Mouse (Mus musculus) midbrain, embryonic 16.5 days (tissue): ENCODE data around the gene Gm10260. TPM values are rescaled to one million over a fixed set of nuclear protein-coding genes. Genes with fewer than 3 reads are reported as not detected.

Experiments
- ATAC-seq: fragments of 200-750 bp; cut with Nextera tagmentation; 2 replicates; pipeline ENCODE4 v1.8.0; 2017; ENCODE audit warnings: moderate TSS enrichment
- H3K27ac ChIP-seq: fragments of 300-500 bp; sonication (generic); 2 replicates; pipeline ENCODE4 v1.5.1; 2014; ENCODE audit warnings: mild to moderate bottlenecking, low read length, mixed read lengths
- H3K27me3 ChIP-seq: fragments of 300-500 bp; sonication (generic); 2 replicates; pipeline ENCODE4 v1.6.1; 2014; ENCODE audit warnings: low read depth, low read length, mixed read lengths; ENCODE audit not compliant: control insufficient read depth, insufficient read depth
- H3K36me3 ChIP-seq: fragments of 300-500 bp; sonication (generic); 2 replicates; pipeline ENCODE4 v1.6.1; 2014; ENCODE audit warnings: mild to moderate bottlenecking, low read length, moderate library complexity, mixed read lengths; ENCODE audit not compliant: control insufficient read depth, insufficient read depth
- H3K4me1 ChIP-seq: fragments of 300-500 bp; sonication (generic); 2 replicates; pipeline ENCODE4 v1.6.1; 2014; ENCODE audit warnings: mild to moderate bottlenecking, low read length, mixed read lengths; ENCODE audit not compliant: control insufficient read depth, insufficient read depth
- H3K4me2 ChIP-seq: fragments of 300-500 bp; sonication (generic); 2 replicates; pipeline ENCODE4 v1.6.1; 2014; ENCODE audit warnings: mild to moderate bottlenecking, low read length, mixed read lengths
- H3K4me3 ChIP-seq: fragments of 300-500 bp; sonication (generic); 2 replicates; pipeline ENCODE4 v1.5.1; 2014; ENCODE audit warnings: low read depth, mild to moderate bottlenecking, low read length, moderate library complexity, mixed read lengths
- H3K9ac ChIP-seq: fragments of 300-500 bp; sonication (generic); 2 replicates; pipeline ENCODE4 v1.6.1; 2014; ENCODE audit warnings: low read depth, low read length, mixed read lengths
- H3K9me3 ChIP-seq: fragments of 300-500 bp; sonication (generic); replicated peaks from 2 replicates; pipeline ENCODE4 v1.6.1; 2014; ENCODE audit warnings: mild to moderate bottlenecking, low read length, mixed read lengths; ENCODE audit not compliant: control insufficient read depth, poor library complexity, severe bottlenecking
- WGBS: fragments of 180-500 bp; shearing (Covaris S2); extraction: QIAGEN DNeasy Blood & Tissue Kit; methylation state at CpG from one replicate; pipeline ENCODE4 v1.1.7; 2014; 5-methylcytosine and 5-hydroxymethylcytosine counted together
- polyA plus RNA-seq: library from polyadenylated mRNA; unstranded; fragments of >200 nt; fragmentation: Nextera tagmentation; extraction: Ambion mirVana; gene quantifications from 2 replicates; pipeline ENCODE4 v1.2.1, GENCODE M21; 2015

Gene Gm10260
- polyA plus RNA-seq: 3.6 and 4.0 TPM in 2 replicates

GRCm38 (mm10) chr13:97760532-97760931 lies at the start of gene Gm10260:
Gene Gm10260 (minus strand): TSS chr13:97760632.
- no peaks in the 10 kb centered on the region for H3K27me3 ChIP-seq
- no peaks in the 10 kb centered on the region for H3K36me3 ChIP-seq
- ATAC-seq: no peak
- peaks cover 9% of the 10 kb centered on the region for H3K4me1 ChIP-seq
- H3K9me3 ChIP-seq: no peaks in the 10 kb centered on the region
- no peak within 1 kb of the TSS for H3K4me3 ChIP-seq
- 96% methylated on average over 10 of the region's 11 CpGs for WGBS
- no peak within 1 kb of the TSS for H3K9ac ChIP-seq
- no peak within 1 kb of the TSS for H3K4me2 ChIP-seq
- no peak within 1 kb of the TSS for H3K27ac ChIP-seq

DNA sequence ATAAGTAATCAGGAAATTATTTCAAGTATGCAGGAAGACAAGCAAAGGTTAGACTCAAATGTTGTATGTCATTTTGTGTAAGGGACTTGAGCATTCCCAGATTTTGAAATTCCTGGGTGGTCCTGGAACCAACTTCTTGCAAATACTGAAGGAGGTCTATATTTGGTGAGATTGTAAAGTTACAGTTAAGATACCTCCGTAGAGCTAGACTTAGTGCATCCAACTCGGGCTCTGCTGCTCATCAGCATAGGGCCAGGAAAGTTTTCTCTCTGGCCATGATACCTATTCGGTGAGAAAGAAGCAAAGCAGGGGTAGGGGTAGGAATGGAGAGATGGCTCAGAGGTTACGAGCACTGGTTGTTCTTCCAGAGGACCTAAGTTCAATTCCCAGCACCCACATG lies 49.4 kb upstream of the Gm10260 start:
- Histone ChIP-seq H3K9ac (no peak overlapping the region), H3K9me3 (no peaks in the 10 kb centered on the region), H3K4me3 (no peak overlapping the region), H3K36me3 (no peaks in the 10 kb centered on the region), H3K27ac (no peak overlapping the region), H3K27me3 (no peaks in the 10 kb centered on the region), H3K4me2 (no peak overlapping the region), H3K4me1 (no peaks in the 10 kb centered on the region)
- 94% methylated on average over 4 of the region's 4 CpGs for WGBS
- ATAC-seq: no peak

DNA sequence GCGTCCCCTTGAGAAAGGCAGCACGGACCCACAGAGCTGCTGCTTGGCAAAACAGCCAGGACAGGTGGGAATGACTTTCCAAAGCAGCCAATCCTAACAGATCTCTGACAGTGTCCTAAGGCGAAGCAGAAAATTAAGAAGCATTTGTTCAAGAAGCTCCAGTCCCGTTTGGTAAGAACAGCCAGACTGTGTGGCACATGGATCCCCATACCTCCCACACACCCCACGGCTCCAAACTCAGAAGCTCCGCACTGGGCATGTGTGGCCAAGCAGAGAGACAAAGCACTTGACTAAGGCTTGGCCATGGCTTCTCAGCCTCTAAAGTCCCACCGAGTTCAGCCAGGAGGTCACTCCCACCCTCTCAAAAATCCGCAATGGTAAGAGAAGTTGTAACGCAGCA lies 45.5 kb upstream of the Gm10260 start:
- no peak overlapping the region for H3K4me2 ChIP-seq
- ATAC-seq: no peak
- H3K4me1 ChIP-seq: no peaks in the 10 kb centered on the region
- no peaks in the 10 kb centered on the region for H3K9me3 ChIP-seq
- no peak overlapping the region for H3K27ac ChIP-seq
- WGBS: 92% methylated on average over 9 of the region's 9 CpGs
- no peak overlapping the region for H3K9ac ChIP-seq
- H3K27me3 ChIP-seq: no peaks in the 10 kb centered on the region
- no peaks in the 10 kb centered on the region for H3K36me3 ChIP-seq
- H3K4me3 ChIP-seq: no peak overlapping the region

DNA sequence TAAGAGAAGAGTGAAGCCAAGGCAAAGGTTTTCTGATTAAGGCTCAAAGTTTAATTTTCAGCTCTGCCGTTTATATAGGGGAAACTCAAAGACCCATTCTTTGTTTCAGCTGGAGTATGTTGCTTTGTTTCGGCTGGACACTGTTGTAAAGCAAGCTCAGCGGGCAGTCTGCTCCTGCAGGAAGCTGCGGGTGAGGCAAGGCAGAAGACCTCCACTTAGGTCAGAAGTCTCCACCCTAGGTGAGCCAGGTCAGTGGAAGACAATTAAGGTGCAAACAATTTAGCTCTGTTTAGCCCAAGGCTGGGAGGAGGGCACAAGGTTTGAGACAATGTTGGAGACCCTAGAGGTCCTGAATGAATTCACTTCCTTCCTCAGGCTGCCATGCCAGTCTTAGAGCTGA lies 42.0 kb upstream of the Gm10260 start:
- no peaks in the 10 kb centered on the region for H3K27me3 ChIP-seq
- H3K9me3 ChIP-seq: no peaks in the 10 kb centered on the region
- H3K27ac ChIP-seq: no peak overlapping the region
- no peak overlapping the region for H3K4me3 ChIP-seq
- no peak overlapping the region for H3K4me2 ChIP-seq
- no peak overlapping the region for H3K9ac ChIP-seq
- 46% methylated on average over 4 of the region's 4 CpGs for WGBS
- H3K4me1 ChIP-seq: peaks cover 12% of the 10 kb centered on the region
- no peaks in the 10 kb centered on the region for H3K36me3 ChIP-seq
- no peak for ATAC-seq

- Histone ChIP-seq H3K4me2 (no peak overlapping the region), H3K4me3 (no peak overlapping the region), H3K4me1 (peaks cover 24% of the 10 kb centered on the region), H3K27me3 (no peaks in the 10 kb centered on the region), H3K36me3 (no peaks in the 10 kb centered on the region), H3K27ac (no peak overlapping the region), H3K9ac (no peak overlapping the region), H3K9me3 (no peaks in the 10 kb centered on the region)
- ATAC-seq: no peak
- WGBS: 5% methylated on average over 5 of the region's 5 CpGs
These were observed 37.0 kb upstream of the Gm10260 start for GRCm38 (mm10) chr13:97797462-97797861.

DNA sequence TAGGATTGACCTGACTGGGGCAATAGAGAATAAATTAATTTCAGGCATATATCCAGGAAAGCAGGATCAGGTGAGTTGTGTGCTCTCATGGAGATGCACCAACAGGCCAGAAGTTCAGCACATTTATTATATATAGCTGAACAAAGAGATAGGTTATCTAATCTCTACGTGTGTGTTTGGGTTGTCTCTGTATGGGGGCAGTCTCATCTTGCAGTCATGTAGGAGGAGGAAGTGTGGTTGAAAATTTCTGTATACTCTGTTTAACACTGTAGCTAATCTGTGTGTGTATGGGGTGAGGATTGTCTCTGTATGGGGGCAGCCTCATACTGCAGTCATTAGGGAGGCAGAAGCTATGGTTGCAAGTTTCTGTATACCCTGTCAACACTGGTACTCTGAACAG lies 34.3 kb upstream of the Gm10260 start:
- Histone ChIP-seq H3K4me1 (peaks cover 20% of the 10 kb centered on the region; the same call in 1 of the 2 replicates), H3K9ac (no peak overlapping the region), H3K27ac (no peak overlapping the region), H3K9me3 (no peaks in the 10 kb centered on the region), H3K4me2 (no peak overlapping the region), H3K36me3 (no peaks in the 10 kb centered on the region), H3K27me3 (no peaks in the 10 kb centered on the region), H3K4me3 (no peak overlapping the region)
- WGBS: 50% methylated on average over 1 of the region's 1 CpGs
- ATAC-seq: no peak

- no peaks in the 10 kb centered on the region for H3K9me3 ChIP-seq
- H3K4me3 ChIP-seq: no peak overlapping the region
- no peaks in the 10 kb centered on the region for H3K27me3 ChIP-seq
- H3K36me3 ChIP-seq: no peaks in the 10 kb centered on the region
- H3K4me1 ChIP-seq: peaks cover 19% of the 10 kb centered on the region; the same call in 1 of the 2 replicates
- no peak overlapping the region for H3K27ac ChIP-seq
- ATAC-seq: no peak
- 48% methylated on average over 1 of the region's 1 CpGs for WGBS
- H3K9ac ChIP-seq: no peak overlapping the region
- H3K4me2 ChIP-seq: no peak overlapping the region
These were observed 33.5 kb upstream of the Gm10260 start for GRCm38 (mm10) chr13:97793932-97794331.

DNA sequence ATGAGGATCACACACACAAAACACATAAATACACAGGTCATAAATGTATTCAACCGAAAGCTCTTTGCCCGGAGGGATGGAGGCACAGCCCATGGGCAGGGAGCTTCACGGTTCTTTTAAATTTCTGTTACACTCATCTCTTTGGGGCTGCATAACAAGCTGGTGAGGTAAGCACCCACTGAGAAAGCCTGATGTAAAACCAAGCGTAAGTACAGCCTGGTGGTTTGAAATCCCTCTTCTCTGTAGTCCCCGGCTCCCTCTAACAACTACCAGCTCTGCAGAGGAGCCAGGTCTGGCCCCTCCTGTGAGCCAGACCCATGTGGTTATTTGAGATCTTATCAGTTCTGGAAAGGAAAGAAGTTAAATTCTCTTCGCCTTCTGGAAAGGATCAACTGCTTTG lies 31.2 kb upstream of the Gm10260 start:
- H3K9me3 ChIP-seq: no peaks in the 10 kb centered on the region
- H3K27me3 ChIP-seq: no peaks in the 10 kb centered on the region
- WGBS: 59% methylated on average over 6 of the region's 6 CpGs
- H3K4me1 ChIP-seq: peaks cover 7% of the 10 kb centered on the region; the same call in 1 of the 2 replicates
- H3K9ac ChIP-seq: no peak overlapping the region
- H3K4me3 ChIP-seq: no peak overlapping the region
- H3K36me3 ChIP-seq: no peaks in the 10 kb centered on the region
- H3K4me2 ChIP-seq: no peak overlapping the region
- no peak overlapping the region for H3K27ac ChIP-seq
- 0 out of 2 replicates have a peak, but pooled peaks have one; percentile 25 for ATAC-seq

DNA sequence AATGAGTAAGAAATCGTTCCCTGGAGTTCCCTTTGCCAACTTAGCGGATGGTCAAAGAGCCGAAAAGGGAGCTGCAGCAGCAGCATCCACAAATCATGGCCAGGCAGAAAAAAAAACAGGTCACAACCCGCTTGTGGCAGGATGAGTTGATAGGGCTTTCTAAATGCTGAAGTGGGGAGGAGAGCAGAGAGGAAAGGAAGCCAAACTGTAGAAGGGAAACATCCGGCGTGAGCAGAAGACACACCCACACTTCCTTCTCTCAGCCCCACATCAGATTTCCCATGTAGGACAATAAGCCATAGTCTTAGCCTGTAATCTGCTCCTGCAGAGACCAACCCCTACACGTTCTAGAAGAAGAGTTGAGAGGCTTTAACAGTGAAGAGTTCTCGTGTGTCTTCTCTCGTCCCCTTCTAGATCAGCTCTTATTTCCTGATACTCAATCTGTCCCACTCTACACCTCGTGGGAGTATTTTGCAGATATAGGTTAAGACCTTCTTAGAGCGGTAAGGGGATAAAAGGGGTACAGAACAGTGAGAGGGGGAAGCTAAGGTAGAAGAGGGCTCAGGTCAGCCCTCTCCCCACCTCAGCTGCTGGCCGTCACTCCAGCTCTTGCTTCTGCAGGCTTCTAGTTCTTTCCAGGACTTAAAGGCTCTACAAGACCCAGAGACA lies 29.5 kb upstream of the Gm10260 start:
- Histone ChIP-seq H3K4me3 (no peak overlapping the region), H3K27me3 (no peaks in the 10 kb centered on the region), H3K4me1 (no peaks in the 10 kb centered on the region), H3K27ac (no peak overlapping the region), H3K36me3 (no peaks in the 10 kb centered on the region), H3K4me2 (no peak overlapping the region), H3K9ac (no peak overlapping the region), H3K9me3 (no peaks in the 10 kb centered on the region)
- ATAC-seq: no peak
- WGBS: 90% methylated on average over 12 of the region's 12 CpGs
